ENCODE assay signal across 7 mouse cellular contexts in the genomic region with DNA sequence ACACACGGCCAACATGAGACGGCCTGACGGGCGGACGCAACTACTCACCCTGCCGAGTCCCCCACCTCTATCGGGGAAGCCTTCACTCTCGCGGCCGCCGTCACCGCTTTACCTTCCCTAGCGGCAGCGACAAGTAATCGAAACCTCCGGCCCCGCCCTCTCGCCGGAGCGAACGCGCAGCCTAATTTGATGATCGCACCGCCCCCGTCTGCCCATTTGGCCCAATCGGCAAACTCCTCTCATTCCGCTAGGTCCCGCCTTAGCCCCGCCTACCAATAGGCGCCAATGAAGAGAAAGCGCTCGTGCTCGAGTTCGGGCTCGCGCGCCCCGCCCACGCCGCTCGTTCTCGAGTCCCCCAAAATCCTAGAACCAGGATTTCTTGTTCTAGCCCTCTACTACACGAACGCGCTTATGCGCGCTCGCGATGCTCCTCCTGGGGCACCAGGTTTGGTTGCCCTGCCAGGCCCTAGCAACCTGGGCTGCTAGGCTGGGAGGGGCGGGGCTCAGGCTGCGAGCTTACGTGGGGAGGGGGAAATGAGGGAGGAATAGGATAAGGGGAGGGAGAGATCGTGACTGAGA. TPM values are rescaled to one million over a fixed set of nuclear protein-coding genes. Genes with fewer than 3 reads are reported as not detected.
DNase-seq lines count a peak whose midpoint lies in the region; ATAC-seq lines count a peak whose summit lies in the region.

Gene Cdkl5 (minus strand): TSS at position 162 of the 579 bp plus-strand sequence.

- peak within 1 kb of the TSS; percentile 71 for H3K9ac ChIP-seq in midbrain, embryonic 13.5 days (replicated peaks)

- no peaks in the 10 kb centered on the region for H3K9me3 ChIP-seq in embryonic facial prominence, embryonic 10.5 days
- no peaks in the 10 kb centered on the region for H3K9me3 ChIP-seq in limb, embryonic 10.5 days (replicated peaks)
- H3K9me3 ChIP-seq in midbrain, embryonic 13.5 days = no peaks in the 10 kb centered on the region

- peak; percentile 94 for DNase-seq in adrenal gland, postnatal 10 days
- DNase-seq in embryonic facial prominence, embryonic 10.5 days (ENCODE audit: low spot score) = peak; percentile 93
- DNase-seq in kidney, adult 11 months = peak; percentile 96
- DNase-seq in limb, embryonic 10.5 days (ENCODE audit: low spot score) = peak; percentile 88
- DNase-seq in spleen, adult 12 weeks (ENCODE audit: low spot score) = peak; percentile 86

- H3K27me3 ChIP-seq in embryonic facial prominence, embryonic 10.5 days (replicated peaks; ENCODE audit: low read depth, poor library complexity, severe bottlenecking) = peaks cover 72% of the 10 kb centered on the region
- H3K27me3 ChIP-seq in limb, embryonic 10.5 days (ENCODE audit: low read depth, poor library complexity, severe bottlenecking) = peaks cover 87% of the 10 kb centered on the region
- peaks cover 29% of the 10 kb centered on the region; the same call in 1 of the 2 replicates for H3K27me3 ChIP-seq in midbrain, embryonic 13.5 days

- 17% methylated on average over 53 of the region's 53 CpGs for WGBS in embryonic facial prominence, embryonic 10.5 days
- WGBS in limb, embryonic 10.5 days = 14% methylated on average over 53 of the region's 53 CpGs
- WGBS in midbrain, embryonic 13.5 days = 22% methylated on average over 53 of the region's 53 CpGs

- peak; percentile 94 for ATAC-seq in granulocyte monocyte progenitor cell, adult 5-6 weeks (replicated peaks; ENCODE audit: poor library complexity, severe bottlenecking)
- ATAC-seq in midbrain, embryonic 13.5 days = peak; percentile 95

- peak within 1 kb of the TSS; percentile 83 for H3K27ac ChIP-seq in embryonic facial prominence, embryonic 10.5 days (replicated peaks)
- H3K27ac ChIP-seq in limb, embryonic 10.5 days = peak within 1 kb of the TSS; percentile 79
- peak within 1 kb of the TSS; percentile 87 for H3K27ac ChIP-seq in midbrain, embryonic 13.5 days

- H3K4me3 ChIP-seq in embryonic facial prominence, embryonic 10.5 days = peak within 1 kb of the TSS; percentile 68
- peak within 1 kb of the TSS; percentile 62 for H3K4me3 ChIP-seq in limb, embryonic 10.5 days
- peak within 1 kb of the TSS; percentile 59 for H3K4me3 ChIP-seq in midbrain, embryonic 13.5 days (replicated peaks)

- H3K36me3 ChIP-seq in embryonic facial prominence, embryonic 10.5 days (replicated peaks) = no peaks in the 10 kb centered on the region
- H3K36me3 ChIP-seq in limb, embryonic 10.5 days = no peaks in the 10 kb centered on the region
- H3K36me3 ChIP-seq in midbrain, embryonic 13.5 days = no peaks in the 10 kb centered on the region

- H3K4me2 ChIP-seq in midbrain, embryonic 13.5 days (replicated peaks) = peak within 1 kb of the TSS; percentile 56

- H3K4me1 ChIP-seq in embryonic facial prominence, embryonic 10.5 days = peaks cover 5% of the 10 kb centered on the region; the same call in 1 of the 2 replicates
- H3K4me1 ChIP-seq in limb, embryonic 10.5 days = no peaks in the 10 kb centered on the region
- H3K4me1 ChIP-seq in midbrain, embryonic 13.5 days (replicated peaks) = peaks cover 10% of the 10 kb centered on the region

RNA-seq across cellular contexts. Expression of gene Cdkl5, which starts in this region (rescaled TPM):
- total RNA-seq in adrenal gland, postnatal 10 days (2021) = 10 to 100 TPM; 10.0 to 10.9 TPM
- 1.7 and 1.9 TPM in 2 replicates for polyA plus RNA-seq in embryonic facial prominence, embryonic 10.5 days (2016; fragmentation: Nextera tagmentation; extraction: Ambion mirVana)
- total RNA-seq in granulocyte monocyte progenitor cell, adult 5-6 weeks (2014; fragmentation: Nextera tagmentation) = 2.3 and 3.7 TPM in 2 replicates
- 1.4 and 1.5 TPM in 2 replicates for total RNA-seq in granulocyte monocyte progenitor cell, adult 5-6 weeks (2017)
- polyA plus RNA-seq in limb, embryonic 10.5 days (2016; fragmentation: Nextera tagmentation; extraction: Ambion mirVana) = 0.87 and 1.4 TPM in 2 replicates
- polyA plus RNA-seq in midbrain, embryonic 13.5 days (2015; fragmentation: Nextera tagmentation; extraction: Ambion mirVana) = 3.9 and 4.2 TPM in 2 replicates

Comparison
In these comparisons a context has a peak if more than half of its experiments do, and no peak if none do; other contexts are left out.
1. Peak in every context shown above with its lines: DNase-seq, ATAC-seq, H3K4me3 ChIP-seq and H3K27ac ChIP-seq.